Mouse (Mus musculus) limb, embryonic 14.5 days (tissue): ENCODE measurements around the gene Nedd9. TPM values are rescaled to one million over a fixed set of nuclear protein-coding genes. Genes with fewer than 3 reads are reported as not detected.

Experiments used
- ATAC-seq: fragments of 200-750 bp; cut with Nextera tagmentation; 2 replicates; pipeline ENCODE4 v1.8.0; 2017; ENCODE audit warnings: low read depth, moderate number of reproducible peaks, moderate TSS enrichment; ENCODE audit not compliant: low FRiP score
- DNase-seq: peaks from one replicate; pipeline ENCODE4 v3.0.0-alpha.2; 2015; ENCODE audit warnings: low spot score
- H3K27ac ChIP-seq: fragments of 300-500 bp; sonication (generic); replicated peaks from 2 replicates; pipeline ENCODE4 v1.5.1; 2014; ENCODE audit warnings: low read depth, mild to moderate bottlenecking, low read length, moderate library complexity, mixed read lengths
- H3K27me3 ChIP-seq: fragments of 300-500 bp; sonication (generic); 2 replicates; pipeline ENCODE4 v1.6.1; 2014; ENCODE audit warnings: low read length, mixed read lengths; ENCODE audit not compliant: control insufficient read depth, insufficient read depth
- H3K36me3 ChIP-seq: fragments of 300-500 bp; sonication (generic); 2 replicates; pipeline ENCODE4 v1.6.1; 2014; ENCODE audit warnings: mild to moderate bottlenecking, low read length, moderate library complexity, mixed read lengths; ENCODE audit not compliant: control insufficient read depth, insufficient read depth
- H3K4me1 ChIP-seq: fragments of 300-500 bp; sonication (generic); 2 replicates; pipeline ENCODE4 v1.6.1; 2014; ENCODE audit warnings: antibody characterized with exemption, low read length, mixed read lengths; ENCODE audit not compliant: control insufficient read depth, insufficient read depth
- H3K4me2 ChIP-seq: fragments of 300-500 bp; sonication (generic); replicated peaks from 2 replicates; pipeline ENCODE4 v1.6.1; 2014; ENCODE audit warnings: low read depth, mild to moderate bottlenecking, low read length, moderate library complexity; ENCODE audit not compliant: severe bottlenecking
- H3K4me3 ChIP-seq: fragments of 300-500 bp; sonication (generic); replicated peaks from 2 replicates; pipeline ENCODE4 v1.5.1; 2014; ENCODE audit warnings: low read length
- H3K9ac ChIP-seq: fragments of 300-500 bp; sonication (generic); 2 replicates; pipeline ENCODE4 v1.6.1; 2014; ENCODE audit warnings: mild to moderate bottlenecking, low read depth, low read length, moderate library complexity; ENCODE audit not compliant: severe bottlenecking
- H3K9me3 ChIP-seq: fragments of 300-500 bp; sonication (generic); 2 replicates; pipeline ENCODE4 v1.6.1; 2016; ENCODE audit warnings: low read length; ENCODE audit not compliant: control insufficient read depth
- POLR2A ChIP-seq: fragments of 200-500 bp; IDR thresholded peaks from 2 replicates; pipeline ENCODE4 v1.8.0; 2012; ENCODE audit warnings: inconsistent platforms, mild to moderate bottlenecking, moderate library complexity, borderline replicate concordance; ENCODE audit not compliant: insufficient read depth, insufficient read length; ENCODE audit errors: extremely low read depth
- WGBS: fragments of 180-500 bp; shearing (Covaris S2); extraction: QIAGEN DNeasy Blood & Tissue Kit; methylation state at CpG from one replicate; pipeline ENCODE4 v1.1.7; 2014; 5-methylcytosine and 5-hydroxymethylcytosine counted together
- polyA plus RNA-seq, 2 experiments: library from polyadenylated mRNA; depleted of rRNA in 1 of 2; stranded (reverse) in 1 of 2; unstranded in 1 of 2; fragments of >200 nt; fragmentation: Nextera tagmentation in 1 of 2; extraction: Ambion mirVana in 1 of 2; gene quantifications; 2 replicates each; pipeline versions ENCODE4 v1.2.1 to v1.2.3; 2012 to 2014

Nedd9 gene
- polyA plus RNA-seq, 2 experiments = 23.5 to 41.5 TPM

DNA sequence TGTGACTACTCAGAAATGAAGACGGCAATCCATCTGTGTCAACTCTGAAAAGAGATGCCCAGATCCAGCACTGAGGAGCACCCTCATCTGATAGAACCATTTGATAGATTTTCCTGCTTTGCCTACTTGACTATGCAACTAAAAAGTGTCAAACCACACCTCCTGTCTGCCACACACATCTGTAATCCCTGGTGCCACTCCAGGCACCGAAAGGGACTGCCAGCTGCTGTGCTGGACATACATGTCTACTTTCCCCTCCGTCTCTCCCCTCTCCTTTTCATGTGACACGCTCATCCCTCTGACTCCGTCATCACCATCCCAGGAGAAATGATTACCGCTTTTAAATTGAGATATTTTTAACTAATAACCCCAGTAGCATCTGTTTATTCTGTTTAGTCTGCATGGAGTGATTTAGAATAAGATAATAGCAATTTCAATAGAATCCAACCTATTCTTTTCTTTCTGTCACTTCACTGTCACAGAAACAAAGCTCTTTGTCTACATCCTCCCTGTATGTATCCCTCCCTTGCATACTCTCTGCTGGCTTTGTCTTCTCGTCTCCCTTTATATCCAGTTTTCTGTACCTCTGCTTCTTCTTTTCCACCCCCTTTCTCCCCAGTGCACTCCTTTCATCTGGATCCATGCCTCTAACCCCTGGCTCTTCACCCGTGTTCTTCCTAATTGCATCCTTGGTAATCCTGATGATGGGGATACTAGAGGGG lies 5.0 kb upstream of the Nedd9 start:
- ATAC-seq = no peak
- DNase-seq = no peak
- TF ChIP-seq POLR2A = no peak
- no peaks in the 10 kb centered on the region for H3K36me3 ChIP-seq
- H3K4me1 ChIP-seq = peaks cover 8% of the 10 kb centered on the region
- H3K9me3 ChIP-seq = no peaks in the 10 kb centered on the region
- no peak overlapping the region for H3K4me3 ChIP-seq
- no peak overlapping the region for H3K9ac ChIP-seq
- no peaks in the 10 kb centered on the region for H3K27me3 ChIP-seq
- no peak overlapping the region for H3K27ac ChIP-seq
- WGBS = 76% methylated on average over 8 of the region's 8 CpGs
- no peak overlapping the region for H3K4me2 ChIP-seq

DNA sequence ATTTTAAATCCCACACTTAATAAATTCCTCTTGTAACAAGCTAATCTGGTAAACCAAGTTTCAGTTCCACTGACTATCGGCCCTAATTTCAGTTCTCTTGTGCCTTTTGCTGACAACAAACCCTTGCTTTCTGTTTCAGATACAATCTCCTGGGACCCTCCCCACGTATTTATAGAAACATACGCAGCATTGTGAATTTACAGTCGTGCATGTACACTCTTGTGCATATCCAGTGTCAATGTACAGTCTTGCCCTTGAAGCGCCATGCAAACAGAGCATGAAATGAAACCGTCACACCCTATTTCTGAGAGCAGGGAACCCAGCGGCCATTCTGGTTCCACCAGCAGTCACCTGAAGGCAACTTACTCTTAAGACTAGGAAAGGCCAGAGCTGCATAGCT lies 4.4 kb upstream of the Nedd9 start:
- WGBS = 65% methylated on average over 7 of the region's 7 CpGs
- Histone ChIP-seq H3K36me3 (no peaks in the 10 kb centered on the region), H3K27ac (no peak overlapping the region), H3K9me3 (no peaks in the 10 kb centered on the region), H3K4me2 (no peak overlapping the region), H3K4me1 (peaks cover 12% of the 10 kb centered on the region), H3K4me3 (no peak overlapping the region), H3K27me3 (no peaks in the 10 kb centered on the region), H3K9ac (no peak overlapping the region)
- no peak for ATAC-seq
- DNase-seq = no peak
- TF ChIP-seq POLR2A = no peak

GRCm38 (mm10) chr13:41490282-41490681 lies 3.1 kb upstream of the Nedd9 start:
- H3K9ac ChIP-seq = no peak overlapping the region
- 35% methylated on average over 8 of the region's 8 CpGs for WGBS
- DNase-seq = no peak

DNA sequence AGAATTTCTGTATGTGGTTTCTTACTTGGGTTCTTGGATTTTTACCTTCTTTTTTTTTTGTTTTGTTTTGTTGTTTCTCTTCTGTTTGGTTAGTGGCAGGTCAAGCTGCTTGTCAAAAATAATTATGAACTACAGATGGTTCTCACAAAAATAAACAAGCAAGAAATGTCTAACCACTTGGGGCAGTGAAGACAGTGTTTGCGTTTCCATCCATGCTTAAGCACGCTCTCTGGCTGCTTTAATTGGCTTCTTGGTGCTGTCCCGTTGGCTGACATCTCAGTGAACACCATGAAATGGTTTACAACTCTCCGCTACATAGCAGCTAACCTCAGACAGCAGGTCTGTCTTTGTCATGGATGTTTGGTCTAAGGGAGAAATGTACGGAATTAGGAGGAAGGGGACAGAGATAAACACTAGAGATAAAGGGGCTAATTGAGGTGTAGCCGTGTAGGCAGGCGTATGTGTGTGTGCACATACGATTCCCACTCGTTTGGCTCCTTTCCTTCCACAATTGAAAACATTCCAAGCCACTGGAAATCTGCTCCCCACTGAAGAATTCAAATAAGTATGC lies 2.6 kb upstream of the Nedd9 start:
- H3K9ac ChIP-seq = no peak overlapping the region
- no peaks in the 10 kb centered on the region for H3K27me3 ChIP-seq
- no peaks in the 10 kb centered on the region for H3K36me3 ChIP-seq
- DNase-seq (no peak), ATAC-seq (no peak)
- no peak overlapping the region for H3K4me3 ChIP-seq
- no peak overlapping the region for H3K4me2 ChIP-seq
- H3K27ac ChIP-seq = no peak overlapping the region
- WGBS = 24% methylated on average over 9 of the region's 9 CpGs
- H3K4me1 ChIP-seq = peaks cover 12% of the 10 kb centered on the region
- H3K9me3 ChIP-seq = no peaks in the 10 kb centered on the region
- TF ChIP-seq POLR2A = no peak

More at GRCm38 (mm10) chr13:41490282-41490681, 3.1 kb upstream of the Nedd9 start:
- H3K4me1 ChIP-seq = peaks cover 12% of the 10 kb centered on the region
- no peaks in the 10 kb centered on the region for H3K27me3 ChIP-seq
- no peak for ATAC-seq
- no peak overlapping the region for H3K4me2 ChIP-seq
- no peak overlapping the region for H3K4me3 ChIP-seq
- no peak for TF ChIP-seq POLR2A
- no peaks in the 10 kb centered on the region for H3K9me3 ChIP-seq
- no peaks in the 10 kb centered on the region for H3K36me3 ChIP-seq
- H3K27ac ChIP-seq = no peak overlapping the region

- Histone ChIP-seq H3K27ac (no peak overlapping the region), H3K4me3 (no peak overlapping the region), H3K9me3 (no peaks in the 10 kb centered on the region), H3K4me2 (no peak overlapping the region), H3K9ac (no peak overlapping the region), H3K4me1 (peaks cover 12% of the 10 kb centered on the region), H3K27me3 (no peaks in the 10 kb centered on the region), H3K36me3 (no peaks in the 10 kb centered on the region)
- no peak for DNase-seq
- no peak for TF ChIP-seq POLR2A
- WGBS = 76% methylated on average over 2 of the region's 2 CpGs
- ATAC-seq = no peak
Observed at GRCm38 (mm10) chr13:41487409-41487743, 214 bp upstream of the Nedd9 start.

- no peaks in the 10 kb centered on the region for H3K27me3 ChIP-seq
- ATAC-seq = no peak
- no peak overlapping the region for H3K4me3 ChIP-seq
- H3K4me1 ChIP-seq = peaks cover 6% of the 10 kb centered on the region; the same call in 1 of the 2 replicates
- no peaks in the 10 kb centered on the region for H3K9me3 ChIP-seq
- 90% methylated on average over 7 of the region's 7 CpGs for WGBS
- no peak for TF ChIP-seq POLR2A
- H3K27ac ChIP-seq = no peak overlapping the region
- no peak for DNase-seq
- H3K36me3 ChIP-seq = no peaks in the 10 kb centered on the region
- H3K4me2 ChIP-seq = no peak overlapping the region
- H3K9ac ChIP-seq = no peak overlapping the region
Observed at GRCm38 (mm10) chr13:41483966-41484365, 3.2 kb downstream of the Nedd9 start.
